Mouse (Mus musculus) stomach, embryonic 14.5 days (tissue): Measurements from ENCODE around the gene Krtap1-3. TPM values are rescaled to one million over a fixed set of nuclear protein-coding genes. Genes with fewer than 3 reads are reported as not detected.

Experiments
- ATAC-seq: fragments of 200-750 bp; cut with Nextera tagmentation; 2 replicates; pipeline ENCODE4 v1.8.0; 2017; ENCODE audit warnings: low read depth, moderate TSS enrichment; ENCODE audit not compliant: insufficient number of reproducible peaks, insufficient read depth, low FRiP score
- H3K27ac ChIP-seq: fragments of 300-500 bp; sonication (generic); 2 replicates; pipeline ENCODE4 v1.5.1; 2014; ENCODE audit warnings: mild to moderate bottlenecking, low read length, moderate library complexity, mixed read lengths
- H3K27me3 ChIP-seq: fragments of 300-500 bp; sonication (generic); 2 replicates; pipeline ENCODE4 v1.6.1; 2014; ENCODE audit warnings: low read length, control low read depth, mixed read lengths; ENCODE audit not compliant: control insufficient read depth, insufficient read depth
- H3K36me3 ChIP-seq: fragments of 300-500 bp; sonication (generic); 2 replicates; pipeline ENCODE4 v1.6.1; 2014; ENCODE audit warnings: mild to moderate bottlenecking, control low read depth, low read length, moderate library complexity, mixed read lengths; ENCODE audit not compliant: control insufficient read depth, insufficient read depth
- H3K4me1 ChIP-seq: fragments of 300-500 bp; sonication (generic); 2 replicates; pipeline ENCODE4 v1.6.1; 2014; ENCODE audit warnings: low read length, control low read depth, mixed read lengths; ENCODE audit not compliant: control insufficient read depth, insufficient read depth
- H3K4me2 ChIP-seq: fragments of 300-500 bp; sonication (generic); replicated peaks from 2 replicates; pipeline ENCODE4 v1.6.1; 2014; ENCODE audit warnings: low read depth, low read length, control low read depth
- H3K4me3 ChIP-seq: fragments of 300-500 bp; sonication (generic); 2 replicates; pipeline ENCODE4 v1.5.1; 2014; ENCODE audit warnings: low read depth, low read length, control low read depth
- H3K9ac ChIP-seq: fragments of 300-500 bp; sonication (generic); replicated peaks from 2 replicates; pipeline ENCODE4 v1.6.1; 2014; ENCODE audit warnings: low read depth, mild to moderate bottlenecking, control low read depth, low read length, moderate library complexity, mixed read lengths
- H3K9me3 ChIP-seq: fragments of 300-500 bp; sonication (generic); 2 replicates; pipeline ENCODE4 v1.6.1; 2016; ENCODE audit warnings: low read depth, low read length, control low read depth; ENCODE audit not compliant: control insufficient read depth
- WGBS: fragments of 180-500 bp; shearing (Covaris S2); extraction: QIAGEN DNeasy Blood & Tissue Kit; methylation state at CpG from one replicate; pipeline ENCODE4 v1.1.7; 2014; 5-methylcytosine and 5-hydroxymethylcytosine counted together
- polyA plus RNA-seq: library from polyadenylated mRNA; unstranded; fragments of >200 nt; fragmentation: Nextera tagmentation; extraction: Ambion mirVana; gene quantifications from 2 replicates; pipeline ENCODE4 v1.2.1, GENCODE M21; 2014

Krtap1-3 gene
- polyA plus RNA-seq, 1 experiment from 2014 or later = not detected

- Histone ChIP-seq H3K9ac (no peak within 1 kb of the TSS), H3K36me3 (no peaks in the 10 kb centered on the region), H3K9me3 (no peaks in the 10 kb centered on the region), H3K4me2 (no peak within 1 kb of the TSS), H3K4me3 (no peak within 1 kb of the TSS), H3K27ac (no peak within 1 kb of the TSS), H3K4me1 (no peaks in the 10 kb centered on the region), H3K27me3 (no peaks in the 10 kb centered on the region)
- no peak for ATAC-seq
- WGBS = 70% methylated on average over 4 of the region's 4 CpGs
These were observed 40.4 kb downstream of the Krtap1-3 start, which contains the start of gene Krtap3-3 for GRCm38 (mm10) chr11:99550765-99551164. TSS of gene Krtap3-3 (minus strand) at chr11:99550865.

GRCm38 (mm10) chr11:99547892-99548291, 43.2 kb downstream of the Krtap1-3 start:
- no peaks in the 10 kb centered on the region for H3K27me3 ChIP-seq
- H3K36me3 ChIP-seq = no peaks in the 10 kb centered on the region
- no peak overlapping the region for H3K9ac ChIP-seq
- H3K4me1 ChIP-seq = no peaks in the 10 kb centered on the region
- no peak overlapping the region for H3K4me3 ChIP-seq
- H3K9me3 ChIP-seq = no peaks in the 10 kb centered on the region
- H3K27ac ChIP-seq = no peak overlapping the region
- no peak for ATAC-seq
- no peak overlapping the region for H3K4me2 ChIP-seq

Other genes with a start within 250 kb of the Krtap1-3 start
- gene Krt27, start 240.2 kb downstream of the Krtap1-3 start, polyA plus RNA-seq = not detected in 2 replicates
- gene Krt28, start 216.4 kb downstream of the Krtap1-3 start, polyA plus RNA-seq = 0.21 TPM in 1 of 2 replicates, not detected in the other
- 31.7 and 37.0 TPM in 2 replicates for gene Krt10, start 202.0 kb downstream of the Krtap1-3 start, polyA plus RNA-seq
- not detected in 2 replicates for gene Krt12, start 169.1 kb downstream of the Krtap1-3 start, polyA plus RNA-seq
- gene Krt20, start 153.2 kb downstream of the Krtap1-3 start, polyA plus RNA-seq = 3.0 and 3.9 TPM in 2 replicates
- 18.3 and 21.4 TPM in 2 replicates for gene Krt23, start 98.2 kb downstream of the Krtap1-3 start, polyA plus RNA-seq
- not detected in 2 replicates for gene Krt39, start 70.0 kb downstream of the Krtap1-3 start, polyA plus RNA-seq
- not detected in 2 replicates for gene Krt40, start 48.2 kb downstream of the Krtap1-3 start, polyA plus RNA-seq
- gene Krtap3-3, start 40.5 kb downstream of the Krtap1-3 start, polyA plus RNA-seq = not detected in 2 replicates
- not detected in 2 replicates for gene Krtap3-2, start 34.5 kb downstream of the Krtap1-3 start, polyA plus RNA-seq
- gene Gm11939, start 31.9 kb downstream of the Krtap1-3 start, polyA plus RNA-seq = not detected in 2 replicates
- not detected in 2 replicates for gene Krtap3-1, start 24.7 kb downstream of the Krtap1-3 start, polyA plus RNA-seq
- gene Krtap1-5, start 10.3 kb downstream of the Krtap1-3 start, polyA plus RNA-seq = not detected in 2 replicates
- gene Krtap1-4, start 7.7 kb downstream of the Krtap1-3 start, polyA plus RNA-seq = not detected in 2 replicates
- gene Krtap9-3, start 6.8 kb upstream of the Krtap1-3 start, polyA plus RNA-seq = not detected in 2 replicates
- gene Gm11938, start 12.0 kb upstream of the Krtap1-3 start, polyA plus RNA-seq = not detected in 2 replicates
- not detected in 2 replicates for gene Gm11937, start 18.9 kb upstream of the Krtap1-3 start, polyA plus RNA-seq
- not detected in 2 replicates for gene Krtap2-4, start 23.5 kb upstream of the Krtap1-3 start, polyA plus RNA-seq
- gene Gm11562, start 29.1 kb upstream of the Krtap1-3 start, polyA plus RNA-seq = not detected in 2 replicates
- not detected in 2 replicates for gene Krtap4-1, start 36.9 kb upstream of the Krtap1-3 start, polyA plus RNA-seq
- gene Krtap4-2, start 43.7 kb upstream of the Krtap1-3 start, polyA plus RNA-seq = not detected in 2 replicates
- not detected in 2 replicates for gene Krtap4-7, start 52.8 kb upstream of the Krtap1-3 start, polyA plus RNA-seq
- gene Gm11555, start 58.9 kb upstream of the Krtap1-3 start, polyA plus RNA-seq = not detected in 2 replicates
- gene Gm11563, start 67.6 kb upstream of the Krtap1-3 start, polyA plus RNA-seq = not detected in 2 replicates
- gene Krtap4-6, start 74.6 kb upstream of the Krtap1-3 start, polyA plus RNA-seq = not detected in 2 replicates
- not detected in 2 replicates for gene Gm14190, start 99.4 kb upstream of the Krtap1-3 start, polyA plus RNA-seq
- not detected in 2 replicates for gene Gm14180, start 143.0 kb upstream of the Krtap1-3 start, polyA plus RNA-seq
- gene Gm11595, start 181.6 kb upstream of the Krtap1-3 start, polyA plus RNA-seq = not detected in 2 replicates
- not detected in 2 replicates for gene Krtap4-8, start 189.4 kb upstream of the Krtap1-3 start, polyA plus RNA-seq
- gene Krtap4-9, start 193.9 kb upstream of the Krtap1-3 start, polyA plus RNA-seq = not detected in 2 replicates
- gene Gm11596, start 202.1 kb upstream of the Krtap1-3 start, polyA plus RNA-seq = not detected in 2 replicates
- gene Gm11569, start 207.6 kb upstream of the Krtap1-3 start, polyA plus RNA-seq = not detected in 2 replicates
- not detected in 2 replicates for gene Gm11554, start 213.1 kb upstream of the Krtap1-3 start, polyA plus RNA-seq
- gene Krtap4-13, start 218.6 kb upstream of the Krtap1-3 start, polyA plus RNA-seq = not detected in 2 replicates
- not detected in 2 replicates for gene Gm11564, start 224.3 kb upstream of the Krtap1-3 start, polyA plus RNA-seq
- gene 2300003K06Rik, start 246.7 kb upstream of the Krtap1-3 start, polyA plus RNA-seq = not detected in 2 replicates